Mouse (Mus musculus): ENCODE data around the gene Sec24b. TPM values are rescaled to one million over a fixed set of nuclear protein-coding genes. Genes with fewer than 3 reads are reported as not detected.

Sec24b gene
- total RNA-seq, 1 experiment from 2014 or later = 77.0 TPM

GRCm38 (mm10) chr3:130055416-130056385 lies 5.7 kb downstream of the Sec24b start:
- no peak for DNase-seq

GRCm38 (mm10) chr3:130054587-130054986 lies 6.8 kb downstream of the Sec24b start:
- DNase-seq = no peak

GRCm38 (mm10) chr3:130053340-130054066 lies 7.8 kb downstream of the Sec24b start:
- DNase-seq = no peak

- peak; percentile 14 for DNase-seq
Measured at GRCm38 (mm10) chr3:130052541-130053298, 8.6 kb downstream of the Sec24b start.

GRCm38 (mm10) chr3:130052116-130052515 lies 9.2 kb downstream of the Sec24b start:
- no peak for DNase-seq

- no peak for DNase-seq
Measured at GRCm38 (mm10) chr3:130040711-130041110, 20.6 kb downstream of the Sec24b start.

GRCm38 (mm10) chr3:130040017-130040416 lies 21.3 kb downstream of the Sec24b start:
- DNase-seq = no peak

- no peak for DNase-seq
Measured at GRCm38 (mm10) chr3:130028741-130029140, 32.6 kb downstream of the Sec24b start.

GRCm38 (mm10) chr3:130026181-130026580 lies 35.2 kb downstream of the Sec24b start:
- DNase-seq = no peak

GRCm38 (mm10) chr3:130025556-130025955 lies 35.8 kb downstream of the Sec24b start:
- DNase-seq = no peak

GRCm38 (mm10) chr3:130012943-130013342 lies 48.4 kb downstream of the Sec24b start:
- no peak for DNase-seq

GRCm38 (mm10) chr3:130011236-130011635 lies 50.1 kb downstream of the Sec24b start:
- no peak for DNase-seq

- no peak for DNase-seq
Measured at GRCm38 (mm10) chr3:130006141-130006540, 55.2 kb downstream of the Sec24b start.

GRCm38 (mm10) chr3:130000926-130001325 lies 60.4 kb downstream of the Sec24b start:
- no peak for DNase-seq

GRCm38 (mm10) chr3:129998526-129998925 lies 62.8 kb downstream of the Sec24b start:
- DNase-seq = no peak

- DNase-seq = no peak
Measured at GRCm38 (mm10) chr3:129998001-129998400, 63.4 kb downstream of the Sec24b start.

- DNase-seq = no peak
Measured at GRCm38 (mm10) chr3:129997324-129997723, 64.0 kb downstream of the Sec24b start.

GRCm38 (mm10) chr3:129987297-129987696 lies 74.1 kb downstream of the Sec24b start:
- no peak for DNase-seq

- no peak for DNase-seq
Measured at GRCm38 (mm10) chr3:129985335-129985734, 76.0 kb downstream of the Sec24b start.

- no peak for DNase-seq
Measured at GRCm38 (mm10) chr3:129984797-129985196, 76.6 kb downstream of the Sec24b start.

- no peak for DNase-seq
Measured at GRCm38 (mm10) chr3:129982271-129982670, 79.1 kb downstream of the Sec24b start.

- DNase-seq = no peak
Measured at GRCm38 (mm10) chr3:129981756-129982155, 79.6 kb downstream of the Sec24b start.

All from adrenal gland, postnatal 25 days (tissue).